Mouse (Mus musculus) kidney, adult 2 months (tissue): ENCODE measurements at regions not wholly inside any gene's neighbourhood (a gene's known extent, or its start where the extent isn't known, plus 50 kb on each side); places are given as distances from the start of the nearest gene placed in this dataset.

Source experiments
- CTCF ChIP-seq: fragments of 200-500 bp; conservative IDR thresholded peaks from 2 replicates; pipeline ENCODE4 v1.5.1; 2011; ENCODE audit warnings: low read depth, mild to moderate bottlenecking, control low read depth, low read length, moderate library complexity, mixed read lengths; ENCODE audit not compliant: insufficient read depth, insufficient read length
- POLR2A ChIP-seq: fragments of 200-500 bp; IDR thresholded peaks from one replicate; pipeline ENCODE4 v1.6.1; 2011; ENCODE audit warnings: low read depth, low read length, control low read depth

GRCm38 (mm10) chr9:43977773-43978172 is 65.4 kb upstream of the Thy1 start:
- TF ChIP-seq CTCF (no peak), POLR2A (no peak)
